Mouse (Mus musculus): Measurements from ENCODE around the gene Gm10260. TPM values are rescaled to one million over a fixed set of nuclear protein-coding genes. Genes with fewer than 3 reads are reported as not detected.

The Gm10260 gene
- total and polyA plus RNA-seq, 3 experiments: 1.6 to 24.5 (median 24.1) TPM

GRCm38 (mm10) chr13:97764067-97764466 lies 3.6 kb upstream of the Gm10260 start:
- Histone ChIP-seq H3K9me3 (replicated peaks) (no peaks in the 10 kb centered on the region), H3K4me3 (ENCODE audit: low read depth, low read length) (no peak overlapping the region), H3K4me1 (ENCODE audit: insufficient read depth, low read depth, low read length) (peaks cover 50% of the 10 kb centered on the region), H3K36me3 (replicated peaks) (no peaks in the 10 kb centered on the region), H3K27me3 (ENCODE audit: insufficient read depth, low read length) (no peaks in the 10 kb centered on the region)
- no peak for ATAC-seq (ENCODE audit: extremely low read depth, insufficient number of reproducible peaks, low FRiP score, poor library complexity, severe bottlenecking)
- TF ChIP-seq CTCF (IDR thresholded peaks at IDR 0.05; ENCODE audit: low read depth, low read length) (no peak), GATA1 (IDR thresholded peaks at IDR 0.05; ENCODE audit: borderline replicate concordance, low read length) (no peak), POLR2AphosphoS5 (IDR thresholded peaks at IDR 0.05; ENCODE audit: insufficient replicate concordance, low read depth, low read length) (no peak), TAL1 (conservative IDR thresholded peaks at IDR 0.05; ENCODE audit: low read depth, low read length) (no peak), GATA2 (IDR thresholded peaks at IDR 0.05; ENCODE audit: borderline replicate concordance, low read depth, low read length) (no peak)
- no peak for DNase-seq (ENCODE audit: low spot score)

- DNase-seq (ENCODE audit: low spot score) (no peak), ATAC-seq (ENCODE audit: extremely low read depth, insufficient number of reproducible peaks, low FRiP score, poor library complexity, severe bottlenecking) (no peak)
- TF ChIP-seq GATA1 (IDR thresholded peaks at IDR 0.05; ENCODE audit: borderline replicate concordance, low read length): no peak
- TF ChIP-seq CTCF (IDR thresholded peaks at IDR 0.05; ENCODE audit: low read depth, low read length): no peak
- no peak for TF ChIP-seq TAL1 (conservative IDR thresholded peaks at IDR 0.05; ENCODE audit: low read depth, low read length)
- TF ChIP-seq POLR2AphosphoS5 (IDR thresholded peaks at IDR 0.05; ENCODE audit: insufficient replicate concordance, low read depth, low read length): no peak
- no peak for TF ChIP-seq GATA2 (IDR thresholded peaks at IDR 0.05; ENCODE audit: borderline replicate concordance, low read depth, low read length)
- peaks cover 53% of the 10 kb centered on the region for H3K4me1 ChIP-seq (ENCODE audit: insufficient read depth, low read depth, low read length)
- no peak overlapping the region for H3K4me3 ChIP-seq (ENCODE audit: low read depth, low read length)
- no peaks in the 10 kb centered on the region for H3K27me3 ChIP-seq (ENCODE audit: insufficient read depth, low read length)
- no peaks in the 10 kb centered on the region for H3K9me3 ChIP-seq (replicated peaks)
- no peaks in the 10 kb centered on the region for H3K36me3 ChIP-seq (replicated peaks)
These were observed 3.0 kb upstream of the Gm10260 start for GRCm38 (mm10) chr13:97763436-97763835.

- no peak for DNase-seq (ENCODE audit: low spot score)
- no peak for ATAC-seq (ENCODE audit: extremely low read depth, insufficient number of reproducible peaks, low FRiP score, poor library complexity, severe bottlenecking)
- H3K4me1 ChIP-seq (ENCODE audit: insufficient read depth, low read depth, low read length): peaks cover 54% of the 10 kb centered on the region
- TF ChIP-seq TAL1 (conservative IDR thresholded peaks at IDR 0.05; ENCODE audit: low read depth, low read length) (no peak), GATA1 (IDR thresholded peaks at IDR 0.05; ENCODE audit: borderline replicate concordance, low read length) (no peak), GATA2 (IDR thresholded peaks at IDR 0.05; ENCODE audit: borderline replicate concordance, low read depth, low read length) (no peak), POLR2AphosphoS5 (IDR thresholded peaks at IDR 0.05; ENCODE audit: insufficient replicate concordance, low read depth, low read length) (no peak), CTCF (IDR thresholded peaks at IDR 0.05; ENCODE audit: low read depth, low read length) (no peak)
- no peaks in the 10 kb centered on the region for H3K36me3 ChIP-seq (replicated peaks)
- no peaks in the 10 kb centered on the region for H3K27me3 ChIP-seq (ENCODE audit: insufficient read depth, low read length)
- no peaks in the 10 kb centered on the region for H3K9me3 ChIP-seq (replicated peaks)
- H3K4me3 ChIP-seq (ENCODE audit: low read depth, low read length): no peak overlapping the region
These were observed 1.7 kb upstream of the Gm10260 start for GRCm38 (mm10) chr13:97762121-97762520.

GRCm38 (mm10) chr13:97757033-97757432 lies 3.4 kb downstream of the Gm10260 start:
- Histone ChIP-seq H3K27me3 (ENCODE audit: insufficient read depth, low read length) (no peaks in the 10 kb centered on the region), H3K4me1 (ENCODE audit: insufficient read depth, low read depth, low read length) (peaks cover 64% of the 10 kb centered on the region), H3K9me3 (replicated peaks) (no peaks in the 10 kb centered on the region), H3K36me3 (replicated peaks) (no peaks in the 10 kb centered on the region), H3K4me3 (ENCODE audit: low read depth, low read length) (no peak overlapping the region)
- no peak for DNase-seq (ENCODE audit: low spot score)
- TF ChIP-seq GATA1 (IDR thresholded peaks at IDR 0.05; ENCODE audit: borderline replicate concordance, low read length) (no peak), CTCF (IDR thresholded peaks at IDR 0.05; ENCODE audit: low read depth, low read length) (no peak), GATA2 (IDR thresholded peaks at IDR 0.05; ENCODE audit: borderline replicate concordance, low read depth, low read length) (no peak), TAL1 (conservative IDR thresholded peaks at IDR 0.05; ENCODE audit: low read depth, low read length) (no peak), POLR2AphosphoS5 (IDR thresholded peaks at IDR 0.05; ENCODE audit: insufficient replicate concordance, low read depth, low read length) (no peak)
- no peak for ATAC-seq (ENCODE audit: extremely low read depth, insufficient number of reproducible peaks, low FRiP score, poor library complexity, severe bottlenecking)

GRCm38 (mm10) chr13:97756091-97756490 lies 4.3 kb downstream of the Gm10260 start:
- H3K9me3 ChIP-seq (replicated peaks): no peaks in the 10 kb centered on the region
- DNase-seq (ENCODE audit: low spot score) (no peak), ATAC-seq (ENCODE audit: extremely low read depth, insufficient number of reproducible peaks, low FRiP score, poor library complexity, severe bottlenecking) (no peak)
- TF ChIP-seq GATA2 (IDR thresholded peaks at IDR 0.05; ENCODE audit: borderline replicate concordance, low read depth, low read length) (no peak), CTCF (IDR thresholded peaks at IDR 0.05; ENCODE audit: low read depth, low read length) (no peak), TAL1 (conservative IDR thresholded peaks at IDR 0.05; ENCODE audit: low read depth, low read length) (no peak), GATA1 (IDR thresholded peaks at IDR 0.05; ENCODE audit: borderline replicate concordance, low read length) (no peak), POLR2AphosphoS5 (IDR thresholded peaks at IDR 0.05; ENCODE audit: insufficient replicate concordance, low read depth, low read length) (no peak)
- peaks cover 63% of the 10 kb centered on the region for H3K4me1 ChIP-seq (ENCODE audit: insufficient read depth, low read depth, low read length)
- no peak overlapping the region for H3K4me3 ChIP-seq (ENCODE audit: low read depth, low read length)
- H3K27me3 ChIP-seq (ENCODE audit: insufficient read depth, low read length): no peaks in the 10 kb centered on the region
- no peaks in the 10 kb centered on the region for H3K36me3 ChIP-seq (replicated peaks)

GRCm38 (mm10) chr13:97750851-97751381 lies 9.5 kb downstream of the Gm10260 start:
- no peaks in the 10 kb centered on the region for H3K36me3 ChIP-seq (replicated peaks)
- no peaks in the 10 kb centered on the region for H3K9me3 ChIP-seq (replicated peaks)
- DNase-seq (ENCODE audit: low spot score) (no peak), ATAC-seq (ENCODE audit: extremely low read depth, insufficient number of reproducible peaks, low FRiP score, poor library complexity, severe bottlenecking) (no peak)
- TF ChIP-seq GATA1 (IDR thresholded peaks at IDR 0.05; ENCODE audit: borderline replicate concordance, low read length): no peak
- TF ChIP-seq CTCF (IDR thresholded peaks at IDR 0.05; ENCODE audit: low read depth, low read length): no peak
- TF ChIP-seq TAL1 (conservative IDR thresholded peaks at IDR 0.05; ENCODE audit: low read depth, low read length): no peak
- TF ChIP-seq GATA2 (IDR thresholded peaks at IDR 0.05; ENCODE audit: borderline replicate concordance, low read depth, low read length): no peak
- no peak for TF ChIP-seq POLR2AphosphoS5 (IDR thresholded peaks at IDR 0.05; ENCODE audit: insufficient replicate concordance, low read depth, low read length)
- H3K27me3 ChIP-seq (ENCODE audit: insufficient read depth, low read length): no peaks in the 10 kb centered on the region
- H3K4me1 ChIP-seq (ENCODE audit: insufficient read depth, low read depth, low read length): peaks cover 47% of the 10 kb centered on the region
- H3K4me3 ChIP-seq (ENCODE audit: low read depth, low read length): no peak overlapping the region

Data from G1E (cell line).